Mouse (Mus musculus) kidney, postnatal 0 days (tissue): ENCODE measurements around the gene Gm595. TPM values are rescaled to one million over a fixed set of nuclear protein-coding genes. Genes with fewer than 3 reads are reported as not detected.

ENCODE experiments used
- ATAC-seq: fragments of 200-750 bp; cut with Nextera tagmentation; replicated peaks from 2 replicates; pipeline ENCODE4 v1.8.0; 2017; ENCODE audit warnings: low read depth, moderate number of reproducible peaks, moderate TSS enrichment, moderate library complexity; ENCODE audit not compliant: low FRiP score
- DNase-seq: peaks from one replicate; pipeline ENCODE4 v3.0.0-alpha.2; 2016; ENCODE audit warnings: low spot score
- H3K27ac ChIP-seq: fragments of 300-500 bp; sonication (generic); 2 replicates; pipeline ENCODE4 v1.5.1; 2014; ENCODE audit warnings: mild to moderate bottlenecking
- H3K27me3 ChIP-seq: fragments of 300-500 bp; sonication (generic); 2 replicates; pipeline ENCODE4 v1.6.1; 2014; ENCODE audit warnings: low read length, mixed read lengths; ENCODE audit not compliant: insufficient read depth
- H3K36me3 ChIP-seq: fragments of 300-500 bp; sonication (generic); 2 replicates; pipeline ENCODE4 v1.6.1; 2014; ENCODE audit warnings: low read length, mixed read lengths; ENCODE audit not compliant: insufficient read depth
- H3K4me1 ChIP-seq: fragments of 300-500 bp; sonication (generic); replicated peaks from 2 replicates; pipeline ENCODE4 v1.6.1; 2014; ENCODE audit warnings: antibody characterized with exemption, low read length, mixed read lengths; ENCODE audit not compliant: insufficient read depth
- H3K4me2 ChIP-seq: fragments of 300-500 bp; sonication (generic); 2 replicates; pipeline ENCODE4 v1.6.1; 2014; ENCODE audit warnings: mild to moderate bottlenecking, low read length, moderate library complexity, mixed read lengths
- H3K4me3 ChIP-seq: fragments of 300-500 bp; sonication (generic); replicated peaks from 2 replicates; pipeline ENCODE4 v1.5.1; 2014; ENCODE audit warnings: low read depth, low read length
- H3K9ac ChIP-seq: fragments of 300-500 bp; sonication (generic); 2 replicates; pipeline ENCODE4 v1.6.1; 2014; ENCODE audit warnings: low read depth, low read length
- H3K9me3 ChIP-seq: fragments of 300-500 bp; sonication (generic); replicated peaks from 2 replicates; pipeline ENCODE4 v1.6.1; 2016; ENCODE audit warnings: low read length, inconsistent platforms, mixed read lengths
- CTCF ChIP-seq: IDR thresholded peaks from 2 replicates; pipeline ENCODE4 v1.5.1; 2016; ENCODE audit warnings: antibody characterized with exemption, low read depth, mild to moderate bottlenecking, moderate library complexity
- WGBS: fragments of 180-500 bp; shearing (Covaris S2); extraction: QIAGEN DNeasy Blood & Tissue Kit; methylation state at CpG from one replicate; pipeline ENCODE4 v1.1.7; 2014; 5-methylcytosine and 5-hydroxymethylcytosine counted together
- polyA plus RNA-seq: library from polyadenylated mRNA; unstranded; fragments of >200 nt; fragmentation: Nextera tagmentation; extraction: Ambion mirVana; gene quantifications from 2 replicates; pipeline ENCODE4 v1.2.1, GENCODE M21; 2015

Gene Gm595
- not detected in 2 replicates for polyA plus RNA-seq

DNA sequence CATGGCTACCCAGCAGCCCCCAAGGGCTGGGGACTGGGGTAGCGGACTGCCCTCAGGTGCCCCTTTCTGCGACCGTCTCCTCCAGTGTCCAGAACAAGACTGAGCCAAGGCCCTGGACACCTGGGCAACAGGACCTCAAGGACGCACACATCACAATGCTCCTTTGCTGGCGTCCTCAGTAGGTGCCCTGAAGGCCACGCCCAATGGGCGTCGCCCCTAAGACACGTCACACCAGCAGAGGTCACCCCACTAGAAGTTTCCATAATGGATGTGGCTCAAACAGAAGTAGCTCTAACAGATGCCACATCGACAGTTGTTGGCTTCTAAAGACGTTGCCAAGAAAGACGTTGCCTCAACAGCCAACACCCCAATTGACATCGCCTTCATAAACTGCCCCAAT is at the start of gene Gm595:
Gm595 (minus strand) TSS at position 101 of the 400 bp plus-strand sequence.
- no peaks in the 10 kb centered on the region for H3K27me3 ChIP-seq
- H3K27ac ChIP-seq: no peak within 1 kb of the TSS
- no peaks in the 10 kb centered on the region for H3K4me1 ChIP-seq
- no peak within 1 kb of the TSS for H3K4me3 ChIP-seq
- H3K9ac ChIP-seq: no peak within 1 kb of the TSS
- DNase-seq (no peak), ATAC-seq (no peak)
- no peaks in the 10 kb centered on the region for H3K9me3 ChIP-seq
- TF ChIP-seq CTCF: no peak
- no peak within 1 kb of the TSS for H3K4me2 ChIP-seq
- WGBS: 88% methylated on average over 13 of the region's 13 CpGs
- no peaks in the 10 kb centered on the region for H3K36me3 ChIP-seq

DNA sequence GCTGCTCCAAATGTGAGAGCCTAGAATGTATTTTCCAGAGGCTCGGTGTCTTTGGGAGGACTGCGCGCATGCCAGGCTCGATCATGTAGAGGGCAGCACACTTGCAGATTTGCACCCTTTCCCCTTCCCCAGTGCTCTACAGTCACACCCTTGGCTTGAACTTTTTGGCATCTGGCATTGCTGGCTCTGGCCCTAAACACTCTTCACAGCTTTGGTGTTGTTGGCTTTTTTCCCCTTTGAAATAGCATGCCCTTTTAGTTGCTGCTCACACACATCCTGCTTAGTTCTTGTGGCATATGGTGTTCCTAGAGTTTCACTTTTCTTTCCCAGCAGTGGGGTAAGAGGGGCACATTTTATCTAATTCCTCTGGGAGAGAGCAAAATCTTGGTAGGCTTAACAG is 30.9 kb upstream of the Gm595 start:
- Histone ChIP-seq H3K36me3 (no peaks in the 10 kb centered on the region), H3K27me3 (no peaks in the 10 kb centered on the region), H3K4me3 (no peak overlapping the region), H3K9me3 (no peaks in the 10 kb centered on the region), H3K9ac (no peak overlapping the region), H3K27ac (no peak overlapping the region), H3K4me1 (no peaks in the 10 kb centered on the region), H3K4me2 (no peak overlapping the region)
- WGBS: 86% methylated on average over 4 of the region's 4 CpGs
- no peak for DNase-seq
- no peak for ATAC-seq
- no peak for TF ChIP-seq CTCF

DNA sequence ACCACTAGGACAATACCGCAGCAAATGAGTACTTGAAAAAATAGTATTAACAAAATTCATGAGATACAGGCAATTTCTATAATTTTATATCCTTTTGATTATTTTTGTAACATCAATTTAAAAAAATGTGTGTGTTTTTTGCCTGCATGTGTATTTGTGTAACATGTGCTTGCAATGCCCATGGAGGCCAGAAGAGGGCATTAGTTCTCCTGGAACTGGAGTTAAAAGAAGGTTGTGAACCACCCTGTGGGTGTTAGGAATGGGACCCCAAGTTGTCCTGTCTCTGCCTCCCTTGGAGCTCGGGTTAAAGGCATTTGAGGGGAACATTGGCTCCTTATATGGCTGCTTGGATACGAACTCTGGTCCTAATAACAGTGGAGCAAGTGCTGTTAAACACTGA is 26.2 kb upstream of the Gm595 start:
- Histone ChIP-seq H3K4me3 (no peak overlapping the region), H3K9ac (no peak overlapping the region), H3K27ac (no peak overlapping the region), H3K4me2 (no peak overlapping the region), H3K9me3 (no peaks in the 10 kb centered on the region), H3K4me1 (no peaks in the 10 kb centered on the region), H3K36me3 (no peaks in the 10 kb centered on the region), H3K27me3 (no peaks in the 10 kb centered on the region)
- whole genome bisulfite sequencing: 81% methylated on average over 3 of the region's 3 CpGs
- TF ChIP-seq CTCF: peak; percentile 28; the same call in 1 of the 2 replicates
- no peak for ATAC-seq
- DNase-seq: no peak

DNA sequence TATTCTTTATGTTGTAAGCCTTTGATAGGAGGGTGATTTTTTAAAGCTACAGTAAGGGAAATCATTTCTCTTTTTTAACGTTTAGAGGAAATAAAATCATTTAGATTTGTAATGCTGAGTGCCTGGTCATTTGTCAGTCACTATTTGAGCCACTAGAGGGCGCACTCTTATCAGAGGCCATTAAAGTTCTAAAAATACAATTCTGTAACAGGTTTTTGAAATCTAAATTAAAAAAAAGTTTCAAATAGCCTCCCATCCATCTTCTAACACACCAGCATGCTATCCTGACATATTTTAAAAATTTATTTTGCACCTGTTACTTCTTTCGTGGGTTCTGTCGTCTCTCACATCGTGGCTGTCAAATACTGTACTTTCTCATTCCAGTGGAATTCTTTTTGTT is 22.0 kb upstream of the Gm595 start:
- ATAC-seq (no peak), DNase-seq (peak; percentile 43)
- Histone ChIP-seq H3K4me1 (no peaks in the 10 kb centered on the region), H3K4me2 (no peak overlapping the region), H3K9me3 (no peaks in the 10 kb centered on the region), H3K27me3 (no peaks in the 10 kb centered on the region), H3K9ac (no peak overlapping the region), H3K27ac (no peak overlapping the region), H3K4me3 (no peak overlapping the region), H3K36me3 (no peaks in the 10 kb centered on the region)
- TF ChIP-seq CTCF: peak; percentile 76
- 43% methylated on average over 5 of the region's 5 CpGs for WGBS

DNA sequence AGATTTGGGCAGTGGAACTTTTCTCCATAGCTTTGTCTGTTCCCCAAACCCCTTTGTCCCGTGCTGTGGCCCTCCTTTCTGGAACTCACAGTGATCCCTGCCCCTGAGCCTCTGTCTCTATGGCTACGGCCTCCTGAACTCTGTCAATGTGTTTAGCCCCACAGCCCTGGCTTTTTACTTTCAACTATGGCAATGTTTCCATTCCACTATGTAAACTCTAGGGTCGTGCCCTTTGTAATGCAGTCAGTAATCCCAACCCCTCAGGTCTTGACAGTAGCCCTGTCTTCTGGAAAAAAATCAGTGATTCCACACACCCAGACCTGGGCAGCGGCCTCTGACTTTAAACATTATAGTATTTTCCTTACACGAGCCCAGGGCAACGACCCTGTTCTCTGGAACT is 19.3 kb upstream of the Gm595 start:
- Histone ChIP-seq H3K27ac (no peak overlapping the region), H3K27me3 (no peaks in the 10 kb centered on the region), H3K4me1 (no peaks in the 10 kb centered on the region), H3K4me2 (no peak overlapping the region), H3K4me3 (no peak overlapping the region), H3K36me3 (no peaks in the 10 kb centered on the region), H3K9me3 (no peaks in the 10 kb centered on the region), H3K9ac (no peak overlapping the region)
- ATAC-seq (no peak), DNase-seq (no peak)
- TF ChIP-seq CTCF: no peak
- WGBS: 48% methylated on average over 6 of the region's 6 CpGs

DNA sequence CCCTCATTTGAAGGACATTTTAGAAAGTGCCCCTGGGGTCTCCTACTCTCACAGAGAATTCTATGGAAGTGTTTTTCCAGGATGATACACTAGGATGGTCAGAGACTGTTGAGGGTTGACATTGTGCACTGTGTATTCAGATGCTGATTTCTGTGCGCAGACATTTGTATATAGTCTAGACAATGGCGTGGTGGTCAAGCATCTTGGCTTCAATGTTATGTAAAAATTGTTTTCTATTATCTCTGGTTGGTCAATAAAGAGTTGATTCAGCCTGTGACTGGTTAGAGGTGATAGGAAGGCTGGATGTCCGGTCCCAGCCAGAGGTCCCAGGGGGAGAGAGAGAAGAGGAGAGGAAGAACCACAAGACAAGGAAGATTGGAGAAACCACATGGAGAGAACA is 16.4 kb upstream of the Gm595 start:
- Histone ChIP-seq H3K9me3 (no peaks in the 10 kb centered on the region), H3K27ac (no peak overlapping the region), H3K9ac (no peak overlapping the region), H3K4me2 (no peak overlapping the region), H3K4me3 (no peak overlapping the region), H3K4me1 (no peaks in the 10 kb centered on the region), H3K27me3 (no peaks in the 10 kb centered on the region), H3K36me3 (no peaks in the 10 kb centered on the region)
- WGBS: 79% methylated on average over 3 of the region's 3 CpGs
- ATAC-seq: no peak
- DNase-seq: no peak
- TF ChIP-seq CTCF: no peak

DNA sequence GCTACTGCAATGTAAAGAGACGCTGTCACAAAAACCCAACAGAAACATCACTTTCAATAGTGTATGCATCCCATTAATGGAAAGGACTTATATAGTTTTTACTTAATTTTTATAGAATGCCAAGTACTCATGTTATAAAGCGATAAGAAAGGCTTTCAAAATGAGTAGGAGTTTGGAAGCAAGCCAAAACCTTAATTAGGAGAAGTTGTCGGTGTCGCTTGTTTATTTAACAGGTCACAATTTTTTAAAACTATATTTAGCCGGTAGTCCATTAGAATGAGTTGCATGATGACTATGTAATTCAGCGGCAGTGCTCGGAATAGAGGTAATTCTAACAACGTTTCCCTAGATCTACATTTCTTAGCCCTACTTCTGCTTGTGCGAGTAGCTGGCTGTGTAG is 12.7 kb upstream of the Gm595 start:
- Histone ChIP-seq H3K4me1 (no peaks in the 10 kb centered on the region), H3K36me3 (no peaks in the 10 kb centered on the region), H3K9me3 (no peaks in the 10 kb centered on the region), H3K27ac (no peak overlapping the region), H3K9ac (no peak overlapping the region), H3K4me3 (no peak overlapping the region), H3K27me3 (no peaks in the 10 kb centered on the region), H3K4me2 (no peak overlapping the region)
- ATAC-seq (no peak), DNase-seq (no peak)
- WGBS: 81% methylated on average over 9 of the region's 9 CpGs
- TF ChIP-seq CTCF: no peak
